Mouse (Mus musculus): ENCODE measurements at regions not wholly inside any gene's neighbourhood (a gene's known extent, or its start where the extent isn't known, plus 50 kb on each side); places are given as distances from the start of the nearest gene placed in this dataset.

- no peak overlapping the region for H3K4me3 ChIP-seq (replicated peaks; ENCODE audit: low read length)
- 52% methylated on average over 5 of the region's 5 CpGs for WGBS
- H3K4me1 ChIP-seq (ENCODE audit: control insufficient read depth, insufficient read depth, low read length): peaks cover 20% of the 10 kb centered on the region
- H3K9me3 ChIP-seq (ENCODE audit: control insufficient read depth, low read length): no peaks in the 10 kb centered on the region
- TF ChIP-seq POLR2A (IDR thresholded peaks at IDR 0.05; ENCODE audit: borderline replicate concordance, extremely low read depth, insufficient read depth, insufficient read length): no peak
- DNase-seq (ENCODE audit: low spot score) (no peak), ATAC-seq (ENCODE audit: low FRiP score, low read depth) (no peak)
- no peaks in the 10 kb centered on the region for H3K27me3 ChIP-seq (ENCODE audit: control insufficient read depth, insufficient read depth, low read length)
- no peaks in the 10 kb centered on the region for H3K36me3 ChIP-seq (ENCODE audit: control insufficient read depth, insufficient read depth, low read length)
- H3K27ac ChIP-seq (replicated peaks; ENCODE audit: low read depth, low read length): no peak overlapping the region
- H3K9ac ChIP-seq (ENCODE audit: low read depth, low read length, severe bottlenecking): no peak overlapping the region
- no peak overlapping the region for H3K4me2 ChIP-seq (replicated peaks; ENCODE audit: low read depth, low read length, severe bottlenecking)
Observed at GRCm38 (mm10) chr8:89383781-89384180, 339.8 kb upstream of the Sall1 start.

GRCm38 (mm10) chr8:89382538-89383380 is 338.8 kb upstream of the Sall1 start:
- H3K36me3 ChIP-seq (ENCODE audit: control insufficient read depth, insufficient read depth, low read length): no peaks in the 10 kb centered on the region
- H3K27ac ChIP-seq (replicated peaks; ENCODE audit: low read depth, low read length): no peak overlapping the region
- no peak for ATAC-seq (ENCODE audit: low FRiP score, low read depth)

DNA sequence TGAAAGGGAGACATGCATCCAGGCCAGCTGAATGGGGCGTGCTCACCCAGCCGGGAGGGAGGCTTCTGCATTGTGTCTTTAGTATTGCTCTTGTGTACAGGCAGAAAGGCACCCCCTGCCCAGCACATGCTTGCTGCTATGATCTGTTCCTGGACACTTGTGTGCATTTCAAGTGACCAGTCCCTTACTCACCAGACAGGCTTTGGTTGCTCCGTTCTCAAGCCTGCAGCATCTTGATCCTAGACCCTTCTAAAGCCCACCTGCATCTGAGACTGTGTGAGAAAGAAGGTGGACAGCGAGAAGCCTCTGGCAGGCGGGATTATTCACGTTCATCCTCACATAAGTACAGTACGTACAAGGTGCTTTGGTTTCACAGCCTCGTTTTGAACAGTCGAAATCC is 336.5 kb upstream of the Sall1 start:
- Histone ChIP-seq H3K27ac (replicated peaks; ENCODE audit: low read depth, low read length) (no peak overlapping the region), H3K4me2 (replicated peaks; ENCODE audit: low read depth, low read length, severe bottlenecking) (no peak overlapping the region), H3K9me3 (ENCODE audit: control insufficient read depth, low read length) (no peaks in the 10 kb centered on the region), H3K4me3 (replicated peaks; ENCODE audit: low read length) (no peak overlapping the region), H3K27me3 (ENCODE audit: control insufficient read depth, insufficient read depth, low read length) (no peaks in the 10 kb centered on the region), H3K36me3 (ENCODE audit: control insufficient read depth, insufficient read depth, low read length) (no peaks in the 10 kb centered on the region), H3K4me1 (ENCODE audit: control insufficient read depth, insufficient read depth, low read length) (peaks cover 5% of the 10 kb centered on the region), H3K9ac (ENCODE audit: low read depth, low read length, severe bottlenecking) (no peak overlapping the region)
- no peak for TF ChIP-seq POLR2A (IDR thresholded peaks at IDR 0.05; ENCODE audit: borderline replicate concordance, extremely low read depth, insufficient read depth, insufficient read length)
- no peak for DNase-seq (ENCODE audit: low spot score)
- no peak for ATAC-seq (ENCODE audit: low FRiP score, low read depth)
- WGBS: 79% methylated on average over 9 of the region's 9 CpGs

More at GRCm38 (mm10) chr8:89382538-89383380, 338.8 kb upstream of the Sall1 start:
- H3K4me1 ChIP-seq (ENCODE audit: control insufficient read depth, insufficient read depth, low read length): peaks cover 11% of the 10 kb centered on the region
- no peak overlapping the region for H3K4me3 ChIP-seq (replicated peaks; ENCODE audit: low read length)
- DNase-seq (ENCODE audit: low spot score): no peak
- no peaks in the 10 kb centered on the region for H3K27me3 ChIP-seq (ENCODE audit: control insufficient read depth, insufficient read depth, low read length)
- WGBS: 24% methylated on average over 9 of the region's 9 CpGs
- no peaks in the 10 kb centered on the region for H3K9me3 ChIP-seq (ENCODE audit: control insufficient read depth, low read length)
- no peak for TF ChIP-seq POLR2A (IDR thresholded peaks at IDR 0.05; ENCODE audit: borderline replicate concordance, extremely low read depth, insufficient read depth, insufficient read length)
- H3K4me2 ChIP-seq (replicated peaks; ENCODE audit: low read depth, low read length, severe bottlenecking): no peak overlapping the region
- no peak overlapping the region for H3K9ac ChIP-seq (ENCODE audit: low read depth, low read length, severe bottlenecking)

GRCm38 (mm10) chr8:89372761-89373160 is 328.8 kb upstream of the Sall1 start:
- no peaks in the 10 kb centered on the region for H3K9me3 ChIP-seq (ENCODE audit: control insufficient read depth, low read length)
- WGBS: 84% methylated on average over 3 of the region's 3 CpGs
- DNase-seq (ENCODE audit: low spot score) (no peak), ATAC-seq (ENCODE audit: low FRiP score, low read depth) (no peak)
- no peak overlapping the region for H3K4me2 ChIP-seq (replicated peaks; ENCODE audit: low read depth, low read length, severe bottlenecking)
- no peak overlapping the region for H3K27ac ChIP-seq (replicated peaks; ENCODE audit: low read depth, low read length)
- no peak overlapping the region for H3K9ac ChIP-seq (ENCODE audit: low read depth, low read length, severe bottlenecking)
- no peaks in the 10 kb centered on the region for H3K4me1 ChIP-seq (ENCODE audit: control insufficient read depth, insufficient read depth, low read length)
- TF ChIP-seq POLR2A (IDR thresholded peaks at IDR 0.05; ENCODE audit: borderline replicate concordance, extremely low read depth, insufficient read depth, insufficient read length): no peak
- H3K36me3 ChIP-seq (ENCODE audit: control insufficient read depth, insufficient read depth, low read length): no peaks in the 10 kb centered on the region
- no peak overlapping the region for H3K4me3 ChIP-seq (replicated peaks; ENCODE audit: low read length)
- H3K27me3 ChIP-seq (ENCODE audit: control insufficient read depth, insufficient read depth, low read length): no peaks in the 10 kb centered on the region

DNA sequence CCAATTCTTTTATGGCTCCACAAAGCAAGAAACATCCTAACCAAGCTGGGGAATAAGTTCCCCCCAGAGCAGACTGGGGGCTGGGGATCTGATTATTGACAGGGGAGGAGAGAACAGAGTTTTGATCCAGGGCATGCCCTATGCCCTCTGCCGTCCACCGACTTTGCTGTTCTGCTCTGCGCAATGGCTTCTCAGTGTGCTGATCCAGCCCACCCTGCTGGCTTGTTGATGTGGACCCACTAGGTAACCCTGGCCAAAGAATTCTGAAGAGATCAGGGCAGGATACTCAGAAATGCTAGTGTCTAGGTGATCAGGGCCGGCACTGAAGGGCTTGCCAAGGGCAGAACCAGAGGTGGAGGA is 327.8 kb upstream of the Sall1 start:
- no peak overlapping the region for H3K9ac ChIP-seq (ENCODE audit: low read depth, low read length, severe bottlenecking)
- H3K4me2 ChIP-seq (replicated peaks; ENCODE audit: low read depth, low read length, severe bottlenecking): no peak overlapping the region
- H3K4me1 ChIP-seq (ENCODE audit: control insufficient read depth, insufficient read depth, low read length): no peaks in the 10 kb centered on the region
- ATAC-seq (ENCODE audit: low FRiP score, low read depth): no peak
- 35% methylated on average over 4 of the region's 4 CpGs for WGBS
- H3K27ac ChIP-seq (replicated peaks; ENCODE audit: low read depth, low read length): no peak overlapping the region
- no peaks in the 10 kb centered on the region for H3K27me3 ChIP-seq (ENCODE audit: control insufficient read depth, insufficient read depth, low read length)
- TF ChIP-seq POLR2A (IDR thresholded peaks at IDR 0.05; ENCODE audit: borderline replicate concordance, extremely low read depth, insufficient read depth, insufficient read length): no peak
- H3K4me3 ChIP-seq (replicated peaks; ENCODE audit: low read length): no peak overlapping the region
- DNase-seq (ENCODE audit: low spot score): no peak
- H3K9me3 ChIP-seq (ENCODE audit: control insufficient read depth, low read length): no peaks in the 10 kb centered on the region
- H3K36me3 ChIP-seq (ENCODE audit: control insufficient read depth, insufficient read depth, low read length): no peaks in the 10 kb centered on the region
